Mouse (Mus musculus) lung, adult 10 weeks (tissue): ENCODE results near the gene Tubb2b. TPM values are rescaled to one million over a fixed set of nuclear protein-coding genes. Genes with fewer than 3 reads are reported as not detected.

Experiments used
- polyA plus RNA-seq: library from polyadenylated mRNA; stranded (reverse); fragments of 350-450 nt; fragmentation: Illumina TruSeq; extraction: RNeasy Lipid Tissue Mini Kit (QIAGEN cat#74804); gene quantifications from one replicate; pipeline ENCODE4 v1.2.3, GENCODE M21; 2014; ENCODE audit warnings: low read depth, low replicate concordance; ENCODE audit not compliant: insufficient read depth

Tubb2b gene
- polyA plus RNA-seq = 4.9 TPM

GRCm38 (mm10) chr13:34130226-34130731, at the start of gene Tubb2b:
Gene Tubb2b, minus strand, starts transcription at chr13:34130466.

GRCm38 (mm10) chr13:34162491-34163303, 32.4 kb upstream of the Tubb2b start, which contains the start of gene Psmg4:
Gene Psmg4, plus strand, starts transcription at chr13:34162964.

GRCm38 (mm10) chr13:34077492-34078271, 52.6 kb downstream of the Tubb2b start, which contains the start of gene Tubb2a:
Gene Tubb2a, minus strand, starts transcription at chr13:34078007.

Other genes with a start within 250 kb of the Tubb2b start
- 0.24 TPM for gene Serpinb6c, start 224.8 kb downstream of the Tubb2b start, polyA plus RNA-seq
- 18.2 TPM for gene Nqo2, start 165.8 kb downstream of the Tubb2b start, polyA plus RNA-seq
- 11.4 TPM for gene Ripk1, start 128.1 kb downstream of the Tubb2b start, polyA plus RNA-seq
- 205 TPM for gene Serpinb6a, start 127.7 kb downstream of the Tubb2b start, polyA plus RNA-seq
- 45.4 TPM for gene Bphl, start 92.9 kb downstream of the Tubb2b start, polyA plus RNA-seq
- gene Tubb2a, start 52.5 kb downstream of the Tubb2b start, polyA plus RNA-seq = 89.3 TPM
- 50.5 TPM for gene Psmg4, start 32.5 kb upstream of the Tubb2b start, polyA plus RNA-seq
- gene Slc22a23, start 214.7 kb upstream of the Tubb2b start, polyA plus RNA-seq = 13.4 TPM